Mouse (Mus musculus): ENCODE results near the gene Fam98b.

DNA sequence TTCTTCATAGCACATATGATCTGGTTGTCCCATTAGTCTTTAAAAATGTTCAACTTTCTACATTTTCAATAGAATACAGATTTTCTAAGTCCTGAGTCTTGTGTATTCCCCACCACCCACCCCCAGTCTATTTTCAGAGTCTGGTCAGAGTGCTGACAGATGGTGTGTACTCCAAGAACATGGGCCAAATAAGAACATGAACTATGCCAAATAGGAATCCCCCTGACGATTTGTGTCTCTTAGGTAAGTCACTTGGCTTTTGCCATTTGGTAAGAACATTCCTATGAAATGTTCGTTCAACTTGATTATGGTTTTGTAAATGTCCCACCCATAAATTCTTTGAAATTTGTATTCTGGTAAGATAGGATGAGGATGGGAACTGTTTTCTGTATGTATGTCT is 59.5 kb downstream of the Fam98b start:
- TF ChIP-seq POLR2A (IDR thresholded peaks at IDR 0.05; ENCODE audit: borderline replicate concordance, extremely low read depth, insufficient read depth, insufficient read length, poor library complexity, severe bottlenecking) (no peak), CTCF (IDR thresholded peaks at IDR 0.05; ENCODE audit: borderline replicate concordance, extremely low read depth, insufficient read depth, insufficient read length) (no peak)
